Mouse (Mus musculus) heart, adult 2 months (tissue): ENCODE measurements around the gene Fam107a.

Source experiments
- CTCF ChIP-seq: fragments of 200-600 bp; IDR thresholded peaks from 2 replicates; pipeline ENCODE4 v1.8.1; 2022; ENCODE audit warnings: antibody characterized with exemption, mild to moderate bottlenecking, moderate library complexity
- POLR2A ChIP-seq: fragments of 200-500 bp; IDR thresholded peaks from 2 replicates; pipeline ENCODE4 v1.6.1; 2011; ENCODE audit warnings: mild to moderate bottlenecking, low read depth, low read length, control low read depth; ENCODE audit not compliant: insufficient read depth

DNA sequence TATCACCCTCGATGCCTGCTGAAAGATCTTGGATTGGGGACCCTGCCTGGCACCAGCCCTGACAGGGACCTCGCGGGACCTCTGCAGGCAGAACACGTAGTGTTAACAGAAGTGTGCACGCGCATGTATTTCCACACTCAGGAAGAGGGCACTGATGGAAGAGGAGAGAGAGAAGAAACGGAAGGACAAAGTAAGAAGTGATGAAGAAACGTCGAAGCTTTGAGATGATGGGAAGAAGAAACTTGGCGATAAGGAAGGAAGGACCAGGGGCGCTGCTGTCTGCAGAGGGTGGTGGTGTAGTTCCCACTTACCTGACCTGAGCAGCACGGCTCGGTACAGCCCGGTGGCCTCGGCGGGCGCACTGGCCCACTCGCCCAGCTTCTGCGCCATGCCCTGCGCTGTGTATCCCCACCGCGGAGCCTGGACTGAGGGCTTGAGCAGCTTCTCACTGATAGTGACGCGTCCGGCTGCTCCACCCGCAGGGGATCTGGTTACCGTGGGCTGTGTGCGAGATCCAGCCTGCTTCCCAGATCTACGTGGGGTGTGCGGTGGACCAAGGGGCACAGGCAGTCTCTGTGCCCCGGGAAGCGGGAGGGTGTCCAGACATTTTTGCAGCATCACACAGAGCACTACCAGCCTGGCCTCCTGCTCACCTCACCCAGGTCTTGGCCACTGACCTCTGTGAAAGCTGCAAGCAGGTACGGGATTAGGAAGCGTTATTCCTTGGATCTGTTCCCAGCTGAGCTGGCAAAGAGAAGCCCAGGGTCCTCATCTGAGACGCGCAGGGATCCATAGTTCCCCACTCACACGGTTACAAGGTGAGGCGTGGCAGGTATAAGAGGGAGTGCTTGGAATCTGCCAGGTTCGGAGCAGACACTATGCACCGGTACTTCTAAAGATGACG, at the start of gene Fam107a:
- TF ChIP-seq CTCF (no peak), POLR2A (no peak)
